Mouse (Mus musculus) kidney, adult 2 months (tissue): ENCODE measurements around the gene H2al1b.
"Not testable (repeated sequence)": the region's sequence is repeated elsewhere in the genome, so short reads cannot be mapped to it uniquely, and the experiment has no call there.

ENCODE experiments used
- CTCF ChIP-seq: fragments of 200-500 bp; conservative IDR thresholded peaks from 2 replicates; pipeline ENCODE4 v1.5.1; 2011; ENCODE audit warnings: low read depth, mild to moderate bottlenecking, control low read depth, low read length, moderate library complexity, mixed read lengths; ENCODE audit not compliant: insufficient read depth, insufficient read length
- POLR2A ChIP-seq: fragments of 200-500 bp; IDR thresholded peaks from one replicate; pipeline ENCODE4 v1.6.1; 2011; ENCODE audit warnings: low read depth, low read length, control low read depth

- TF ChIP-seq POLR2A, CTCF: not testable (repeated sequence)
Measured at GRCm38 (mm10) chrX:11317956-11318355, 15.7 kb downstream of the H2al1b start, which contains the start of gene H2al1g.
